Mouse (Mus musculus) CD4-positive, CD25-positive, alpha-beta regulatory T cell, adult 4 months (primary cell): ENCODE data around the gene Cpxm1. TPM values are rescaled to one million over a fixed set of nuclear protein-coding genes. Genes with fewer than 3 reads are reported as not detected.
"Not testable (repeated sequence)": the region's sequence is repeated elsewhere in the genome, so short reads cannot be mapped to it uniquely, and the experiment has no call there.

Experiments used
- ATAC-seq: one replicate; pipeline ENCODE4 v1.8.0; 2017
- polyA plus RNA-seq, 2 experiments: library from polyadenylated mRNA; unstranded; fragments of 100-300 nt; shearing (Covaris generic); gene quantifications; one replicate each; pipeline ENCODE4 v1.2.1; 2017

Gene Cpxm1
- polyA plus RNA-seq, 2 experiments from 2014 or later = 0.48 TPM; not detected in 1

GRCm38 (mm10) chr2:130401891-130402290 is 4.5 kb upstream of the Cpxm1 start:
- no peak for ATAC-seq

GRCm38 (mm10) chr2:130400046-130400445 is 2.7 kb upstream of the Cpxm1 start:
- no peak for ATAC-seq

- ATAC-seq = no peak
Observed at GRCm38 (mm10) chr2:130398091-130398490, 717 bp upstream of the Cpxm1 start.

GRCm38 (mm10) chr2:130395696-130396095 is 1.7 kb downstream of the Cpxm1 start:
- ATAC-seq = no peak

- no peak for ATAC-seq
Observed at GRCm38 (mm10) chr2:130392836-130393235, 4.5 kb downstream of the Cpxm1 start.

GRCm38 (mm10) chr2:130390993-130391625 is 6.3 kb downstream of the Cpxm1 start:
- ATAC-seq = no peak

- ATAC-seq = no peak
Observed at GRCm38 (mm10) chr2:130388796-130389195, 8.6 kb downstream of the Cpxm1 start.

- ATAC-seq = no peak
Observed at GRCm38 (mm10) chr2:130386212-130386611, 11.2 kb downstream of the Cpxm1 start.

- no peak for ATAC-seq
Observed at GRCm38 (mm10) chr2:130383895-130384294, 13.5 kb downstream of the Cpxm1 start.

GRCm38 (mm10) chr2:130383205-130383604 is 14.2 kb downstream of the Cpxm1 start:
- no peak for ATAC-seq

- ATAC-seq = no peak
Observed at GRCm38 (mm10) chr2:130374951-130375350, 22.4 kb downstream of the Cpxm1 start.

- ATAC-seq = not testable (repeated sequence)
Observed at GRCm38 (mm10) chr2:130373026-130373425, 24.3 kb downstream of the Cpxm1 start.

GRCm38 (mm10) chr2:130367386-130367785 is 30.0 kb downstream of the Cpxm1 start:
- ATAC-seq = no peak

GRCm38 (mm10) chr2:130365211-130366094 is 31.9 kb downstream of the Cpxm1 start:
- ATAC-seq = no peak

- ATAC-seq = no peak
Observed at GRCm38 (mm10) chr2:130362511-130363026, 34.8 kb downstream of the Cpxm1 start.

- ATAC-seq = no peak
Observed at GRCm38 (mm10) chr2:130358852-130359251, 38.5 kb downstream of the Cpxm1 start.

GRCm38 (mm10) chr2:130357551-130357950 is 39.8 kb downstream of the Cpxm1 start:
- no peak for ATAC-seq

- no peak for ATAC-seq
Observed at GRCm38 (mm10) chr2:130353889-130354288, 43.5 kb downstream of the Cpxm1 start.

GRCm38 (mm10) chr2:130353411-130353810 is 44.0 kb downstream of the Cpxm1 start:
- ATAC-seq = no peak

GRCm38 (mm10) chr2:130351758-130352339 is 45.5 kb downstream of the Cpxm1 start:
- no peak for ATAC-seq

- ATAC-seq = no peak
Observed at GRCm38 (mm10) chr2:130350376-130350775, 47.0 kb downstream of the Cpxm1 start.

- ATAC-seq = no peak
Observed at GRCm38 (mm10) chr2:130341220-130341580, 56.2 kb downstream of the Cpxm1 start.
